Mouse (Mus musculus) embryonic facial prominence, embryonic 15.5 days (tissue): Measurements from ENCODE around the gene Wnt16. TPM values are rescaled to one million over a fixed set of nuclear protein-coding genes. Genes with fewer than 3 reads are reported as not detected.
"Not testable (repeated sequence)": the region's sequence is repeated elsewhere in the genome, so short reads cannot be mapped to it uniquely, and the experiment has no call there.

Experiments used
- ATAC-seq: fragments of 200-750 bp; cut with Nextera tagmentation; 2 replicates; pipeline ENCODE4 v1.8.0; 2017; ENCODE audit warnings: low read depth, moderate TSS enrichment; ENCODE audit not compliant: insufficient number of reproducible peaks, low FRiP score, low TSS enrichment
- H3K27ac ChIP-seq: fragments of 300-500 bp; sonication (generic); replicated peaks from 2 replicates; pipeline ENCODE4 v1.5.1; 2015; ENCODE audit warnings: mild to moderate bottlenecking, inconsistent platforms
- H3K27me3 ChIP-seq: fragments of 300-500 bp; sonication (generic); 2 replicates; pipeline ENCODE4 v1.6.1; 2015; ENCODE audit warnings: inconsistent platforms
- H3K36me3 ChIP-seq: fragments of 300-500 bp; sonication (generic); 2 replicates; pipeline ENCODE4 v1.6.1; 2015; ENCODE audit warnings: mild to moderate bottlenecking, inconsistent platforms
- H3K4me1 ChIP-seq: fragments of 300-500 bp; sonication (generic); 2 replicates; pipeline ENCODE4 v1.6.1; 2015; ENCODE audit warnings: inconsistent platforms
- H3K4me2 ChIP-seq: fragments of 300-500 bp; sonication (generic); replicated peaks from 2 replicates; pipeline ENCODE4 v1.6.1; 2015; ENCODE audit warnings: mild to moderate bottlenecking, inconsistent platforms
- H3K4me3 ChIP-seq: fragments of 300-500 bp; sonication (generic); replicated peaks from 2 replicates; pipeline ENCODE4 v1.5.1; 2015; ENCODE audit warnings: mild to moderate bottlenecking, inconsistent platforms
- H3K9ac ChIP-seq: fragments of 300-500 bp; sonication (generic); 2 replicates; pipeline ENCODE4 v1.6.1; 2015; ENCODE audit warnings: inconsistent platforms
- H3K9me3 ChIP-seq: fragments of 300-500 bp; sonication (generic); replicated peaks from 2 replicates; pipeline ENCODE4 v1.6.1; 2016; ENCODE audit warnings: inconsistent platforms
- WGBS: fragments of 180-500 bp; shearing (Covaris S2); methylation state at CpG from one replicate; pipeline ENCODE4 v1.1.7; 2015; 5-methylcytosine and 5-hydroxymethylcytosine counted together
- polyA plus RNA-seq: library from polyadenylated mRNA; unstranded; fragments of >200 nt; fragmentation: Nextera tagmentation; extraction: Ambion mirVana; gene quantifications from 2 replicates; pipeline ENCODE4 v1.2.1, GENCODE M21; 2015

Gene Wnt16
- polyA plus RNA-seq: 8.9 and 9.3 TPM in 2 replicates

DNA sequence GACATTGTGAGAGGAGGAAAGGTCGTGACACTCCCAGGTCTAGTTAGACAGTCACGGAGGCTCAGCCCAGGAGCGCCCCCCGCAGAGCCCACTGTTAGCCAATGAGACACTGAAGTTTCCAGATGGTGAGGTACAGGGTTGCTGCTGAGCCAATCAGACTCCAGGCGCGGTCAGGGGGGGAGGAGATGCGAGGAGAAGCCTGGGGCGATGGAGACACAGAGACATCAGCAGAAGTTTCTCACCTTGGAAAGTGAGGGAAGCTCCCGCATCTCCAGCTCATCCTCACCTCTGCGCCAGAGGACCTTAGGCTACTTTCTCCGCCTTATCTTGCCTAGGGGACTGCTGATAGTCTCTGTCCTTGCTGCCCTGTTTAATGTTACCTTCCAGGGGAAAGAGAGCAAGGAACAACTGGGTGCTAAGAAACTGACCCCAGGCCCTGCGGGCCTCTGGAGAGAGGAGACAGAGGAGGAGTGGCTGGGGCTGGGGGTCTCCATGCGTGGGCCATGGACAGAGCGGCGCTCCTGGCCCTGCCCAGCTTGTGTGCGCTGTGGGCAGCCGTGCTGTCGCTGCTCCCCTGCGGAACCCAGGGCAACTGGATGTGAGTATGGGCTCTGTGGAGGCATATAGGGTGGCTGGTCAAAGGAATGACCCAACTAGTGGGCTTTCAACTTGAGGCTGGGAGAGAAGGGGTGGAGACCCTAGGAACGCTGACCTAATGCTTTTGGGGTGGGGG is at the start of gene Wnt16:
TSS of gene Wnt16 (plus strand) at position 224 of the 733 bp plus-strand sequence.
- Histone ChIP-seq H3K27me3 (peaks cover 33% of the 10 kb centered on the region), H3K4me3 (peak within 1 kb of the TSS; percentile 47), H3K27ac (no peak within 1 kb of the TSS), H3K9ac (no peak within 1 kb of the TSS), H3K9me3 (no peaks in the 10 kb centered on the region), H3K36me3 (no peaks in the 10 kb centered on the region), H3K4me2 (peak within 1 kb of the TSS; percentile 80), H3K4me1 (peaks cover 23% of the 10 kb centered on the region)
- peak; percentile 81 for ATAC-seq
- WGBS: under 1% methylated on average over 20 of the region's 20 CpGs

GRCm38 (mm10) chr6:22243321-22243720 is 44.7 kb upstream of the Wnt16 start:
- no peaks in the 10 kb centered on the region for H3K36me3 ChIP-seq
- no peaks in the 10 kb centered on the region for H3K4me1 ChIP-seq
- no peak overlapping the region for H3K9ac ChIP-seq
- 62% methylated on average over 8 of the region's 8 CpGs for WGBS
- ATAC-seq: no peak
- no peaks in the 10 kb centered on the region for H3K27me3 ChIP-seq
- no peak overlapping the region for H3K4me2 ChIP-seq
- H3K9me3 ChIP-seq: no peaks in the 10 kb centered on the region
- no peak overlapping the region for H3K4me3 ChIP-seq
- H3K27ac ChIP-seq: no peak overlapping the region

DNA sequence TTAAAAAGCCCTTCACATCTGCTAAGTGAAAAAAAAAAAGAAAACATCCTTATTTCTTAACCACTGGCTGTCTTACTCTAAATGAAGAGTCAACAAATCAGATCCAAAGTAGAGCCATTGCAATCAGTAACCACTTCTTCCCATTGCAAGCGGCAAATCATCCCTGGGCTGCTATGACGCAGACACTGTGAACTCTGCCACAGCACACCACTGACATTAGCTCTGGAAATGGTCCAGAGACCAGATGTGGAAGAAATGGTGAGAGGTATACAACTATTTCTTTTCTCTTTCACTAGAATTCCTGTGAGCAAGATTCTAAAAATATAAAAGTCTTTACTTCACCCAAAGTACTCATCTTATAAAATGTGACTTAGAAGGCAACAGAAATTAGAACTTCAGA is 41.3 kb upstream of the Wnt16 start:
- H3K4me2 ChIP-seq: no peak overlapping the region

DNA sequence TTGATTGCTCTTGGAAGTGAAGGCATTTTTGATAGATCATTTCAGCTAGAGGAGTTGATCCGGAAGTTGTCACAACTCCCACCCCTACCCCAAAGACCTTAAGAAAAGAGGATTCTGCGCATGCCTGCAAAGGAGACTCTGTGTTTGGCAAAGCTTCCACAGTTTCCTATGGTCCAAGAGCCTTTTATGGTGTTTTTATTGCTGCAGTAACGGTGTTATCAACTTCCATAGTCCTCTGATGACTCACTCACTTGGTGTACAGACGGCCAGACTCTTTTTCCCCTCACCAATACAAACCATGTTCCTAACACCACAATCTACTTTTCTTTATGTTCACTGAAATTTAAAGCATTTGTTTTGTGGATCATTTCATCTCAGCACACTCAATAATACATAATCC is 29.2 kb upstream of the Wnt16 start:
- no peak overlapping the region for H3K9ac ChIP-seq
- 86% methylated on average over 4 of the region's 4 CpGs for WGBS

More for the DNA sequence above, 41.3 kb upstream of the Wnt16 start:
- H3K9ac ChIP-seq: no peak overlapping the region
- WGBS: 89% methylated on average over 2 of the region's 2 CpGs
- H3K27ac ChIP-seq: no peak overlapping the region
- ATAC-seq: no peak
- no peaks in the 10 kb centered on the region for H3K27me3 ChIP-seq
- H3K4me1 ChIP-seq: no peaks in the 10 kb centered on the region
- no peak overlapping the region for H3K4me3 ChIP-seq
- no peaks in the 10 kb centered on the region for H3K36me3 ChIP-seq
- H3K9me3 ChIP-seq: no peaks in the 10 kb centered on the region

DNA sequence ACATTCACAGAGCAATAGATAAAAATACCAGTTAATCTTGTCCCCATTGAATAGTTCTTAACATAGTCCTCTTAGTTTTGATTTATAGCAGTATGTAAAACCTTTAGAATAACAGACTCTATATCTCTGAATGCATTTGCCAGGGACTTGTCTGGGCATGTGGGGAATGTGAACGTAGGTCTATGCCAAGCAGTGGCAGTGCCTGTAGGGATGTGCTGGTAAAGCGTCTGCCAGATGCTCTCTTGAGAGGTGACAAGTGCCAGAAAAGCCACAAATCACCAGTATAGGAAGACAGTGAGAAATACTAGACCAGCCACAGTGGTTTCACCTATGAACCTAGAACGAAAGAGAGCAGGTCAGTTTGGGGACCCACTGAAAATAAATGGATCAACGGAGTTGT is 25.5 kb upstream of the Wnt16 start:
- H3K4me1 ChIP-seq: no peaks in the 10 kb centered on the region
- H3K27me3 ChIP-seq: no peaks in the 10 kb centered on the region
- H3K9ac ChIP-seq: no peak overlapping the region
- ATAC-seq: no peak
- WGBS: 62% methylated on average over 4 of the region's 4 CpGs
- no peaks in the 10 kb centered on the region for H3K9me3 ChIP-seq
- no peak overlapping the region for H3K27ac ChIP-seq
- no peak overlapping the region for H3K4me2 ChIP-seq
- no peaks in the 10 kb centered on the region for H3K36me3 ChIP-seq
- no peak overlapping the region for H3K4me3 ChIP-seq

More for the DNA sequence above, 29.2 kb upstream of the Wnt16 start:
- Histone ChIP-seq H3K9me3 (no peaks in the 10 kb centered on the region), H3K4me1 (no peaks in the 10 kb centered on the region), H3K27ac (no peak overlapping the region), H3K27me3 (no peaks in the 10 kb centered on the region), H3K4me2 (no peak overlapping the region), H3K4me3 (no peak overlapping the region), H3K36me3 (peaks cover 5% of the 10 kb centered on the region; the same call in 1 of the 2 replicates)
- ATAC-seq: no peak

- not testable (repeated sequence) for H3K27me3 ChIP-seq, H3K4me2 ChIP-seq, H3K27ac ChIP-seq, ATAC-seq, H3K9ac ChIP-seq, H3K9me3 ChIP-seq, H3K4me1 ChIP-seq, H3K4me3 ChIP-seq, H3K36me3 ChIP-seq
- WGBS: 85% methylated on average over 8 of the region's 8 CpGs
Observed at GRCm38 (mm10) chr6:22264094-22264493, 23.9 kb upstream of the Wnt16 start.

- Histone ChIP-seq H3K27me3 (no peaks in the 10 kb centered on the region), H3K4me1 (no peaks in the 10 kb centered on the region), H3K4me2 (no peak overlapping the region), H3K36me3 (no peaks in the 10 kb centered on the region), H3K4me3 (no peak overlapping the region), H3K27ac (no peak overlapping the region), H3K9me3 (no peaks in the 10 kb centered on the region), H3K9ac (no peak overlapping the region)
- 80% methylated on average over 4 of the region's 4 CpGs for WGBS
- ATAC-seq: no peak
Observed at GRCm38 (mm10) chr6:22266018-22266417, 22.0 kb upstream of the Wnt16 start.

- no peak overlapping the region for H3K9ac ChIP-seq
- H3K9me3 ChIP-seq: no peaks in the 10 kb centered on the region
- H3K36me3 ChIP-seq: no peaks in the 10 kb centered on the region
- 67% methylated on average over 5 of the region's 5 CpGs for WGBS
- no peak overlapping the region for H3K27ac ChIP-seq
- H3K27me3 ChIP-seq: no peaks in the 10 kb centered on the region
- no peak overlapping the region for H3K4me3 ChIP-seq
- no peak overlapping the region for H3K4me2 ChIP-seq
- no peak for ATAC-seq
- no peaks in the 10 kb centered on the region for H3K4me1 ChIP-seq
Observed at GRCm38 (mm10) chr6:22267807-22268667, 20.0 kb upstream of the Wnt16 start.

DNA sequence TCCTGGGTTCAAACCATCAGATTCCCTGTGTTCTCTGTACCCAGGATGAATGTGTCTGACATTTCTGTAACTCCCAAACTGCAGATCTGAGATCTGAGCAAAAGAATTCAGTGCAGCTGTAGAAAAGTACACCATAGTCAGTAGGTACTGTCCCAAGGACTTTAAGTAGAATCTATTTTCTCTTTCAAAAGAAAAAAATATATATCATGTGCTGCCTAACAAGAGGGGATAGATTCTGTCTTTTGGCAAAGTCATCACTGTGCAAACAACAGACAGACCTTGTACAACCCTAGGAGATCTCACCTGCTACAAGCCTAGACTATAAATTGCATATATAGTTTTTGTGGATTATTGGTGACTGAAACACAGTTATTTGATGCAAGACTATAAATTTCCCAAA is 19.4 kb upstream of the Wnt16 start:
- H3K4me2 ChIP-seq: no peak overlapping the region
- H3K4me1 ChIP-seq: no peaks in the 10 kb centered on the region
- H3K9me3 ChIP-seq: no peaks in the 10 kb centered on the region
- H3K27ac ChIP-seq: no peak overlapping the region
- H3K36me3 ChIP-seq: no peaks in the 10 kb centered on the region
- H3K27me3 ChIP-seq: no peaks in the 10 kb centered on the region
- no peak overlapping the region for H3K9ac ChIP-seq
- no peak overlapping the region for H3K4me3 ChIP-seq
- ATAC-seq: no peak

GRCm38 (mm10) chr6:22269840-22270521 is 18.0 kb upstream of the Wnt16 start:
- 56% methylated on average over 8 of the region's 8 CpGs for WGBS
- no peak for ATAC-seq

DNA sequence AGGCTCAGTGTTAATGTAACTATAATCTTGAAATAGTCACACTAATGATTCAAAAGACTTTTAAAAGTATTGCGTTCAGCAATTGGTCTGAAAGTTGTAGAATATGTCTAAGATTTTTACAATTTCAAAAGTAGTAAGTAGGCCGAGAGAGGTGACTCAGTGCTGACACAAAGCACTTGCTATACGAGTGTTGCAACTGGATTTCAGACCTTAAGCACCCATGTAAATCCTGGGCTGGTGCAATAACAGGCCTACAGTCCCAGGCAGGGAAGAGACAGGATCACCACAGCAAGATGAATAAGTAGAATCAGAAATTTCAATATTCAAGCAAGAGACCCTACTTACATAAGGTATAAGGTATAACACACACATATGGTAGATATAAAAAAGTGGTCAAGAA is 10.1 kb upstream of the Wnt16 start:
- Histone ChIP-seq H3K9ac (no peak overlapping the region), H3K4me1 (peaks cover 17% of the 10 kb centered on the region), H3K27ac (no peak overlapping the region), H3K4me3 (no peak overlapping the region), H3K27me3 (no peaks in the 10 kb centered on the region), H3K4me2 (no peak overlapping the region), H3K9me3 (no peaks in the 10 kb centered on the region), H3K36me3 (no peaks in the 10 kb centered on the region)
- 85% methylated on average over 3 of the region's 3 CpGs for WGBS
- no peak for ATAC-seq

More at GRCm38 (mm10) chr6:22269840-22270521, 18.0 kb upstream of the Wnt16 start:
- no peak overlapping the region for H3K9ac ChIP-seq
- H3K4me2 ChIP-seq: no peak overlapping the region
- H3K36me3 ChIP-seq: no peaks in the 10 kb centered on the region
- H3K4me3 ChIP-seq: no peak overlapping the region
- no peaks in the 10 kb centered on the region for H3K9me3 ChIP-seq
- H3K27me3 ChIP-seq: no peaks in the 10 kb centered on the region
- no peaks in the 10 kb centered on the region for H3K4me1 ChIP-seq
- no peak overlapping the region for H3K27ac ChIP-seq
